ENCODE assay signal across 38 mouse cellular contexts in genomic region chr8:66490624-66491023, GRCm38 (mm10). TPM values are rescaled to one million over a fixed set of nuclear protein-coding genes. Genes with fewer than 3 reads are reported as not detected.
DNase-seq lines count a peak whose midpoint lies in the region; ATAC-seq and TF ChIP-seq lines count a peak whose summit lies in the region.
"Had no signal": no experiment of that assay in that cellular context is flagged by ENCODE, and none has a peak within 500 bp of the region (broad histone marks: within the 10 kb centered on the region; RNA-seq: fewer than 3 reads in every experiment).

No protein-coding gene starts in this region.

- H3K4me3 ChIP-seq in MEL (ENCODE audit: control insufficient read depth in 1 of 2, insufficient read depth in 1 of 2, low read depth in 2 of 2, low read length in 2 of 2), result no peak overlapping the region
- H3K4me3 ChIP-seq in heart, embryonic 11.5 days (ENCODE audit: low read depth, low read length), result no peak overlapping the region
- H3K4me3 ChIP-seq: embryonic facial prominence, embryonic 12.5 days; gastrocnemius, adult 2 months; lung, embryonic 15.5 days; midbrain, embryonic 12.5 days had no signal

- no peak for TF ChIP-seq RAD21 in MEL (IDR thresholded peaks at IDR 0.05; ENCODE audit: low read depth, low read length)

- peaks cover 8% of the 10 kb centered on the region for H3K79me2 ChIP-seq in MEL (ENCODE audit: control insufficient read depth, insufficient read depth, low read length, poor library complexity)

- peak; percentile 21 to 33; a peak in 2 of 4 replicates for TF ChIP-seq EP300 in MEL (IDR thresholded peaks at IDR 0.05; ENCODE audit: low read depth in 1 of 2, low read length in 2 of 2)

- no peak overlapping the region for H3K4me2 ChIP-seq in heart, embryonic 11.5 days
- H3K4me2 ChIP-seq: embryonic facial prominence, embryonic 12.5 days; lung, embryonic 15.5 days; midbrain, embryonic 12.5 days had no signal

- no peaks in the 10 kb centered on the region for H3K27me3 ChIP-seq in MEL (ENCODE audit: control insufficient read depth in 1 of 2, insufficient read depth in 2 of 2, low read length in 2 of 2)
- H3K27me3 ChIP-seq in heart, embryonic 11.5 days (ENCODE audit: control insufficient read depth, insufficient read depth, low read length), result no peaks in the 10 kb centered on the region
- H3K27me3 ChIP-seq: CH12.LX; embryonic facial prominence, embryonic 12.5 days; lung, embryonic 15.5 days; midbrain, embryonic 12.5 days had no signal

- DNase-seq in MEL (ENCODE audit: low read depth, low spot score), result peak; percentile 86
- DNase-seq in c-Kit-positive CD71-negative TER-119-negative erythroid progenitor cells, embryonic 14.5 days (ENCODE audit: low read depth), result peak; percentile 13
- DNase-seq in urinary bladder, postnatal 36 days (ENCODE audit: low spot score in 2 of 2), result no peak
- DNase-seq in neural tube, embryonic 10.5 days (ENCODE audit: extremely low spot score, low spot score), result no peak
- DNase-seq: adrenal gland, postnatal 36 days; cerebellum, adult 8-10 months; cerebellum, postnatal 36 days; embryo, embryonic 11 days; gastrocnemius, adult 2 months; heart, postnatal 14 days; kidney, adult 2 months; liver; lung, postnatal 4 days; right cerebral cortex, adult 18-20 months; spleen, adult 18-20 months; thymus, adult 18-20 months; thymus, postnatal 25 days had no signal

- peaks cover 0 to 13% of the 10 kb centered on the region in 2 experiments; a peak in 2 of 4 replicates for H3K36me3 ChIP-seq in MEL (ENCODE audit: control insufficient read depth in 1 of 2, insufficient read depth in 2 of 2, low read length in 2 of 2)
- H3K36me3 ChIP-seq in heart, embryonic 11.5 days (ENCODE audit: control insufficient read depth, insufficient read depth, low read length), result no peaks in the 10 kb centered on the region
- H3K36me3 ChIP-seq: embryonic facial prominence, embryonic 12.5 days; lung, embryonic 15.5 days; midbrain, embryonic 12.5 days had no signal

- H3K9me3 ChIP-seq in MEL (replicated peaks; ENCODE audit: insufficient read depth, low read length), result no peaks in the 10 kb centered on the region
- H3K9me3 ChIP-seq in heart, embryonic 11.5 days (replicated peaks; ENCODE audit: control insufficient read depth, low read length), result no peaks in the 10 kb centered on the region
- H3K9me3 ChIP-seq: embryonic facial prominence, embryonic 12.5 days; lung, embryonic 15.5 days; midbrain, embryonic 12.5 days had no signal

- no peak overlapping the region for H3K9ac ChIP-seq in MEL (ENCODE audit: control insufficient read depth, low read depth, low read length, poor library complexity, severe bottlenecking)
- H3K9ac ChIP-seq in heart, embryonic 11.5 days (ENCODE audit: low read depth, low read length), result no peak overlapping the region
- H3K9ac ChIP-seq: embryonic facial prominence, embryonic 12.5 days; lung, embryonic 15.5 days; midbrain, embryonic 12.5 days had no signal

- H3K4me1 ChIP-seq in MEL (ENCODE audit: control insufficient read depth in 1 of 2, insufficient read depth in 2 of 2, low read length in 2 of 2), result peaks cover 4 to 9% of the 10 kb centered on the region in 2 experiments; a peak in 3 of 4 replicates
- H3K4me1 ChIP-seq in heart, embryonic 11.5 days (ENCODE audit: control insufficient read depth, insufficient read depth, low read length), result no peaks in the 10 kb centered on the region
- H3K4me1 ChIP-seq: embryonic facial prominence, embryonic 12.5 days; lung, embryonic 15.5 days; midbrain, embryonic 12.5 days had no signal

- peak overlapping the region; percentile 55; the same call in 1 of the 2 replicates for H3K27ac ChIP-seq in MEL (ENCODE audit: control insufficient read depth, low read depth, low read length)
- no peak overlapping the region for H3K27ac ChIP-seq in heart, embryonic 11.5 days (ENCODE audit: low read depth, low read length)
- H3K27ac ChIP-seq: embryonic facial prominence, embryonic 12.5 days; gastrocnemius, adult 2 months; kidney, postnatal 0 days; lung, embryonic 15.5 days; midbrain, embryonic 12.5 days had no signal

- ATAC-seq in megakaryocyte, adult 5-6 weeks (ENCODE audit: poor library complexity, severe bottlenecking), result peak; percentile 82
- peak; percentile 68 for ATAC-seq in monocyte, adult 5-6 weeks (replicated peaks; ENCODE audit: insufficient number of reproducible peaks, low FRiP score, low TSS enrichment, poor library complexity, severe bottlenecking)
- ATAC-seq in heart, embryonic 11.5 days (replicated peaks; ENCODE audit: insufficient number of reproducible peaks, low FRiP score, low TSS enrichment), result no peak
- ATAC-seq: forebrain, embryonic 14.5 days; hindbrain, embryonic 16.5 days had no signal

- TF ChIP-seq POLR2A in MEL (IDR thresholded peaks at IDR 0.05; ENCODE audit: control insufficient read depth in 1 of 2, insufficient read depth in 1 of 2, low read depth in 1 of 2, low read length in 2 of 2, poor library complexity in 1 of 2), result no peak

- WGBS in heart, embryonic 11.5 days (ENCODE audit: insufficient replicate concordance), result 74% methylated on average over 4 of the region's 4 CpGs

- no peak for TF ChIP-seq CTCF in MEL (IDR thresholded peaks at IDR 0.05 in 2 of 3, conservative IDR thresholded peaks at IDR 0.05 in 1 of 3; ENCODE audit: control insufficient read depth in 1 of 3, insufficient read depth in 1 of 3, low read depth in 2 of 3, low read length in 3 of 3, poor library complexity in 1 of 3, severe bottlenecking in 1 of 3)

TF ChIP-seq in MEL, 35 proteins besides CTCF, POLR2A, EP300 and RAD21:
- TF ChIP-seq GATA1 (IDR thresholded peaks at IDR 0.05; ENCODE audit: low read depth, low read length), result no peak
- TF ChIP-seq CHD1 (IDR thresholded peaks at IDR 0.05; ENCODE audit: low read depth, low read length), result no peak
- peak; percentile 50; the same call in 1 of the 2 replicates for TF ChIP-seq ETS1 (IDR thresholded peaks at IDR 0.05; ENCODE audit: low read depth, low read length)
- peak; percentile 62; the same call in 1 of the 2 replicates for TF ChIP-seq SIN3A (IDR thresholded peaks at IDR 0.05; ENCODE audit: low read length)
- peak; percentile 53; the same call in 1 of the 2 replicates for TF ChIP-seq TBP (IDR thresholded peaks at IDR 0.05; ENCODE audit: low read depth, low read length)

RNA-seq across cellular contexts. Expression of gene Tma16, which starts 4.3 kb away (rescaled TPM):
- total RNA-seq in MEL (2012; rRNA removed), result 26.7 and 33.2 TPM in 2 replicates
- polyA plus RNA-seq in MEL (2012; ENCODE audit: insufficient read depth in 1 of 2, insufficient read length in 2 of 2, low read depth in 1 of 2, low replicate concordance in 2 of 2, missing spikeins in 1 of 2), result 10 to 100 TPM in 1 of 2 experiments, not detected in 1; 29.4 TPM
- total RNA-seq in megakaryocyte, adult 5-6 weeks (2015), result 4.0 and 4.2 TPM in 2 replicates
- total RNA-seq in megakaryocyte, adult 5-6 weeks (2017), result 7.9 and 8.7 TPM in 2 replicates
- 10.5 to 13.3 TPM (median 12.1 TPM) in 3 replicates for total RNA-seq in monocyte, adult 5-6 weeks (2017)
- polyA plus RNA-seq in heart, embryonic 11.5 days (2014; fragmentation: Nextera tagmentation; extraction: Ambion mirVana), result 8.9 and 10.2 TPM in 2 replicates

RNA-seq across cellular contexts. Expression of gene Tktl2, which starts 20.9 kb away (rescaled TPM):
- not detected in 2 replicates for total RNA-seq in MEL (2012; rRNA removed)
- not detected for polyA plus RNA-seq in MEL (2012; ENCODE audit: insufficient read depth in 1 of 2, insufficient read length in 2 of 2, low read depth in 1 of 2, low replicate concordance in 2 of 2, missing spikeins in 1 of 2)
- total RNA-seq in megakaryocyte, adult 5-6 weeks (2015), result 0.04 TPM in 1 of 2 replicates, not detected in the other
- total RNA-seq in megakaryocyte, adult 5-6 weeks (2017), result not detected in 2 replicates
- total RNA-seq in monocyte, adult 5-6 weeks (2017), result not detected in 3 replicates
- polyA plus RNA-seq in heart, embryonic 11.5 days (2014; fragmentation: Nextera tagmentation; extraction: Ambion mirVana), result not detected in 2 replicates
- total RNA-seq: adrenal gland, postnatal 36 days; CH12.LX; gastrocnemius, adult 2 months; gastrocnemius, postnatal 4 days; heart, adult 8-10 months; heart, postnatal 14 days had no signal
- polyA plus RNA-seq: C2C12; embryonic facial prominence, embryonic 12.5 days; forebrain, embryonic 14.5 days; heart, embryonic 14.5 days; hindbrain, embryonic 11.5 days; hindbrain, embryonic 16.5 days; intestine, embryonic 14.5 days; kidney, adult 2 months; kidney, postnatal 0 days; large intestine, adult 2 months; limb, embryonic 11.5 days; liver, embryonic 16.5 days; lung, embryonic 15.5 days; neural tube, embryonic 11.5 days; stomach, embryonic 16.5 days had no signal

Comparison
In these comparisons a context has a peak if more than half of its experiments do, and no peak if none do; other contexts are left out.
1. DNase-seq: peak in MEL (single experiment) and c-Kit-positive CD71-negative TER-119-negative erythroid progenitor cells, embryonic 14.5 days (single experiment); none in urinary bladder, postnatal 36 days (0 of 2) and neural tube, embryonic 10.5 days (single experiment).